Mouse (Mus musculus) cerebellum, adult 2 months (tissue): Measurements from ENCODE around the gene Serinc2.

Experiments used
- CTCF ChIP-seq: fragments of 200-500 bp; IDR thresholded peaks from 2 replicates; pipeline ENCODE4 v1.5.1; 2011; ENCODE audit warnings: low read depth, mild to moderate bottlenecking, control low read depth, low read length, moderate library complexity, borderline replicate concordance; ENCODE audit not compliant: insufficient read depth
- POLR2A ChIP-seq: fragments of 200-500 bp; IDR thresholded peaks from 2 replicates; pipeline ENCODE4 v1.6.1; 2011; ENCODE audit warnings: low read length, control low read depth, borderline replicate concordance; ENCODE audit not compliant: insufficient read depth

DNA sequence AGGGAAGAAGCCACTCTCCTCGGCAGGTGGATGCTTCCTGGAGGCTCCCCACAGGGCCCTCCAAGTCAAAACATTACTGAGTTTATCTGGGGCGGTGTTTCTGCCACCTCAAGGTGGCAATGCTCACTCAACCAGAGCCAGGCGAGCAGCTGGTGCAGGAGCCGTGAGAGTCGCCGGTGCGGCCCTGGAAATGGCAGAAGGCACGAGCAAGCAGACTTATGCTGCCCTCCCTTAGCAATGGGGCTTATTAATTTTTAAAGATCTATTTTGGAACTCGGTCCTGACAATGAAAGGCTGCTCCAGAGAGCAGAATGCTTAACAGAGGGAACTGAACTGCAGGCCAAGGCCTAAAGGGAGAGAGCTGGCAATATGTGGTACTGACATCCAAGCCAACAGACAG, 48.4 kb upstream of the Serinc2 start:
- TF ChIP-seq POLR2A (no peak), CTCF (no peak)
